Comparison of ENCODE assay signal across 9 mouse cellular contexts in the genomic region with DNA sequence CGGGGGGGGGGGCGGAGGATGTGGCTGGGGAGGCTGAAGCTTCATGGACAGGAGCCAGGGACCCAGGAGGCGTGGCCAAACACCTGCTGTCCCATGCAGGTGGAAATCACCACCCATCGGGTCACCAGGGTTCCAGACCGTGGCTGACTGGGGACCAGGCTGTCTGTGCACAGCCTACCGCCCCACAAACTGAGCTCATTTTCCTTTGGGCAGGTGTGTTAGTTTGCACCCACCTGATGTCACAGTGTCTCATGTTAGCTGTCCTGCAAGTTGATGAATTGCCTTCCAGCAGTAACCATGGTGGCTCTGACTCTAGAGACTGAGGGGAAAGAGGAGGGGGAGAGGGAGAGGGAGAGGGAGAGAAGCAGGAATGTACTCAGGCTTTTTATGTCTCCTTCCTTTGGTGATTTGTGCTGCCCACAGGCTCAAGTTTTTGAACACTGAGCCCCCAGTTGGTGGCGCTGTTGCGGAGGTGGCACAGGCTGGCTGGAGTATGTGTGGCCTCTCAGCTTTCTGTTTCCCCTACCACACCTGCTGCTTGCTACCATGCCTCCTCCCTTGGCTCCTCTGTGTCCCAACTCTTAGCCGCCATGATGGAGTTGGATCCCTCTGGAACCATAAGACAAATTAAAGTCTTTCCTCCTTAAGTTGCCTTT.
DNase-seq lines count a peak whose midpoint lies in the region; ATAC-seq lines count a peak whose summit lies in the region.
"Had no signal": no experiment of that assay in that cellular context is flagged by ENCODE, and none has a peak within 500 bp of the region (broad histone marks: within the 10 kb centered on the region; RNA-seq: fewer than 3 reads in every experiment).

No protein-coding gene starts in this region.

- H3K9ac ChIP-seq in neural tube, embryonic 11.5 days (ENCODE audit: low read length) = no peak overlapping the region
- H3K9ac ChIP-seq in neural tube, embryonic 15.5 days (replicated peaks) = no peak overlapping the region
- H3K9ac ChIP-seq: stomach, embryonic 15.5 days had no signal

- DNase-seq in frontal cortex, postnatal 10 days (ENCODE audit: low spot score in 2 of 2) = no peak
- DNase-seq in neural tube, embryonic 11.5 days (ENCODE audit: low spot score) = peak; percentile 19
- peak; percentile 30 for DNase-seq in embryo, embryonic 11 days
- DNase-seq in lung, postnatal 14 days = peak; percentile 49
- DNase-seq in thymus, postnatal 4 days = peak; percentile 77

- no peaks in the 10 kb centered on the region for H3K27me3 ChIP-seq in neural tube, embryonic 11.5 days (ENCODE audit: control insufficient read depth, insufficient read depth, low read length)
- no peaks in the 10 kb centered on the region for H3K27me3 ChIP-seq in neural tube, embryonic 15.5 days (replicated peaks)
- H3K27me3 ChIP-seq: stomach, embryonic 15.5 days had no signal

- H3K4me1 ChIP-seq in neural tube, embryonic 11.5 days (ENCODE audit: control insufficient read depth, insufficient read depth, low read length) = no peaks in the 10 kb centered on the region
- H3K4me1 ChIP-seq in neural tube, embryonic 15.5 days = no peaks in the 10 kb centered on the region
- H3K4me1 ChIP-seq: stomach, embryonic 15.5 days had no signal

- H3K27ac ChIP-seq in neural tube, embryonic 11.5 days (ENCODE audit: low read depth, low read length) = no peak overlapping the region
- H3K27ac ChIP-seq in neural tube, embryonic 15.5 days (replicated peaks) = no peak overlapping the region
- H3K27ac ChIP-seq: stomach, embryonic 15.5 days had no signal

- no peaks in the 10 kb centered on the region for H3K9me3 ChIP-seq in neural tube, embryonic 11.5 days (ENCODE audit: control insufficient read depth, low read length)
- no peaks in the 10 kb centered on the region for H3K9me3 ChIP-seq in neural tube, embryonic 15.5 days (replicated peaks)
- H3K9me3 ChIP-seq: stomach, embryonic 15.5 days had no signal

- peak; percentile 44; the same call in 1 of the 2 replicates for ATAC-seq in frontal cortex, adult (ENCODE audit: low TSS enrichment)
- ATAC-seq in neural tube, embryonic 11.5 days (ENCODE audit: insufficient read depth, low FRiP score, low TSS enrichment) = no peak
- no peak for ATAC-seq in neural tube, embryonic 15.5 days (ENCODE audit: low FRiP score)
- no peak for ATAC-seq in monocyte, adult 5-6 weeks (replicated peaks; ENCODE audit: insufficient number of reproducible peaks, low FRiP score, low TSS enrichment, poor library complexity, severe bottlenecking)

- H3K4me2 ChIP-seq in neural tube, embryonic 11.5 days (ENCODE audit: low read depth) = no peak overlapping the region
- no peak overlapping the region for H3K4me2 ChIP-seq in neural tube, embryonic 15.5 days

- H3K36me3 ChIP-seq in neural tube, embryonic 11.5 days (ENCODE audit: control insufficient read depth, insufficient read depth, low read length) = no peaks in the 10 kb centered on the region
- no peaks in the 10 kb centered on the region for H3K36me3 ChIP-seq in neural tube, embryonic 15.5 days
- H3K36me3 ChIP-seq: stomach, embryonic 15.5 days had no signal

- WGBS in neural tube, embryonic 11.5 days = 52% methylated on average over 7 of the region's 9 CpGs
- WGBS in neural tube, embryonic 15.5 days = 40% methylated on average over 7 of the region's 9 CpGs

- H3K4me3 ChIP-seq in neural tube, embryonic 11.5 days (ENCODE audit: low read depth, low read length) = no peak overlapping the region
- H3K4me3 ChIP-seq in neural tube, embryonic 15.5 days (replicated peaks) = no peak overlapping the region
- H3K4me3 ChIP-seq: stomach, embryonic 15.5 days had no signal

Comparison
In these comparisons a context has a peak if more than half of its experiments do, and no peak if none do; other contexts are left out.
1. DNase-seq: peak in neural tube, embryonic 11.5 days (single experiment), embryo, embryonic 11 days (single experiment), lung, postnatal 14 days (single experiment) and thymus, postnatal 4 days (single experiment); none in frontal cortex, postnatal 10 days (0 of 2).